Mouse (Mus musculus) Patski (cell line): Measurements from ENCODE around the gene Ankrd33b. TPM values are rescaled to one million over a fixed set of nuclear protein-coding genes. Genes with fewer than 3 reads are reported as not detected.

ENCODE experiments used
- ATAC-seq: fragments of 100-300 bp; one replicate; pipeline ENCODE4 v1.8.0; 2021
- CTCF ChIA-PET: fragments of 350-600 bp; sonication (Branson Sonifier 250); formaldehyde crosslinking; loops from one replicate; lab custom pipeline; 2022; ENCODE audit warnings: inconsistent platforms; lab: Charles Lee
- POLR2A ChIA-PET: fragments of 350-600 bp; sonication (Branson Sonifier 250); formaldehyde crosslinking; loops from one replicate; lab custom pipeline; 2022; ENCODE audit warnings: antibody characterized with exemption, inconsistent platforms; lab: Charles Lee
- DNase-seq: peaks from one replicate; pipeline ENCODE4 v3.0.0-alpha.2; 2011; ENCODE audit warnings: low read depth, low spot score
- H3K27me3 ChIP-seq: fragments of 371-371 bp; one replicate; pipeline ENCODE4 v1.5.1; 2021
- CTCF ChIP-seq: fragments of 100-300 bp; IDR thresholded peaks from one replicate; pipeline ENCODE4 v1.5.1; 2021
- in situ Hi-C: fragments of 300-500 bp; cut with MboI; formaldehyde crosslinking; loops from 3 replicates; pipeline ENCODE4 v1.11.1; 2018; ENCODE audit warnings: low pct_unique_long_range_greater_than_20kb, mixed read lengths
- polyA plus RNA-seq: library from polyadenylated mRNA; unstranded; gene quantifications from one replicate; pipeline ENCODE4 v1.2.3, GENCODE M21; 2021

The Ankrd33b gene
- polyA plus RNA-seq, 1 experiment from 2014 or later, result 9.3 TPM

GRCm38 (mm10) chr15:31360593-31360992, 6.9 kb downstream of the Ankrd33b start:
- POLR2A ChIA-PET, result no interaction called here
- in situ Hi-C loops, result no loop called here
- no peak for DNase-seq
- CTCF ChIA-PET, result no interaction called here
- no peak for ATAC-seq
- H3K27me3 ChIP-seq, result no peaks in the 10 kb centered on the region
- no peak for TF ChIP-seq CTCF

- CTCF ChIA-PET, result no interaction called here
Measured at GRCm38 (mm10) chr15:31359805-31360204, 7.7 kb downstream of the Ankrd33b start.

DNA sequence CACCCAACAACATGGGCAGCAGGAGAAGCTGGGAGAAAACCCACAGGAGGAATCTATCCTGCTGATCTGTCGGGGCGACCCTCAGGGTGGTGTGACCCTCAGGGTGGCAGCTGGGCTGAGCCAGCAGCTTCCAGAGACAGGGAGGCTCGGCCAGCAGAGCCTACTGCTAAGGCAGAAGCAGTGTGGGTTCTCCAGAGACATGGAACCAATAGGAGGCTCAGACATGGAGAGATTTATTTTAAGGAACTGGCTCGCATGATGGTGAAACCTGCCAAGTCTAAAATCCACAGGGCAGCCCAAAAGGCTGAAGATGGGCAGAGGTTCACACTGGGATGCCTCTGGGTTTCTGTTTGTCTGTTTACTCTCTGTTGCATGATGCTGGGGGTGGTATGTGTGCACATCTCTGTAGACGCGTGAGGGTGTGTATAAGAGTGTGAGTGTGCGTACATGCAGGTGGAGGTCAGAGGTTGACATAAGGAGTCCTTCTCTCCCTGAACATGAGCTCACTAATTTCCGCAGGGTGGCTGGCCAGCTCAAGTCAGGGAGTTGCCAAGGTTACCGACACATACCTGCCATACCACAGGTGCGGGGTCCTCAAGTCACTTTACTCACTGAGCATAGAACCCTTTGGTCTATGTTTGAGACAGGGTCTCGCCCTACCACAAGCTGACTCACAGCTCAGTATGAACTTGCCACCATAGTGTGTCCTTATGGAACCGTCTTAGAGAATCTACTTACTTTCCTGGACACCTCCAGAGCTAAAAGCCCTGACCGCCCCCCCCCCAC, 14.8 kb downstream of the Ankrd33b start:
- no peaks in the 10 kb centered on the region for H3K27me3 ChIP-seq
- in situ Hi-C loops, result no loop called here
- TF ChIP-seq CTCF, result no peak
- CTCF ChIA-PET, result interaction anchor here (1.0 to 1.2 kb wide), 2 partner anchors 13 to 55 kb away, joined by 3 to 4 read pairs; no protein-coding TSS in a partner anchor
- POLR2A ChIA-PET, result interaction anchor here (0.6 to 1.6 kb wide), 3 partner anchors 9 to 853 kb away, joined by 3 to 6 read pairs (median 4); no protein-coding TSS in a partner anchor
- no peak for ATAC-seq
- no peak for DNase-seq

More at GRCm38 (mm10) chr15:31359805-31360204, 7.7 kb downstream of the Ankrd33b start:
- DNase-seq (no peak), ATAC-seq (no peak)
- no peak for TF ChIP-seq CTCF
- POLR2A ChIA-PET, result no interaction called here
- H3K27me3 ChIP-seq, result no peaks in the 10 kb centered on the region
- in situ Hi-C loops, result no loop called here

- POLR2A ChIA-PET, result interaction anchor here (1.0 kb wide), 1 partner anchor 16 kb away, joined by 4 read pairs; no protein-coding TSS in a partner anchor
- in situ Hi-C loops, result loop anchor here (10.0 kb wide), 1 partner anchor 915 kb away; no protein-coding TSS in a partner anchor
- no peak for TF ChIP-seq CTCF
- no peaks in the 10 kb centered on the region for H3K27me3 ChIP-seq
- DNase-seq (no peak), ATAC-seq (peak; percentile 78)
- CTCF ChIA-PET, result interaction anchor here (1.0 to 1.4 kb wide), 3 partner anchors 12 to 26 kb away, joined by 3 to 4 read pairs (median 4); no protein-coding TSS in a partner anchor
Measured at GRCm38 (mm10) chr15:31349810-31350341, 17.6 kb downstream of the Ankrd33b start.

- in situ Hi-C loops, result loop anchor here (10.0 kb wide), 1 partner anchor 916 kb away; no protein-coding TSS in a partner anchor
Measured at GRCm38 (mm10) chr15:31349046-31349445, 18.5 kb downstream of the Ankrd33b start.

GRCm38 (mm10) chr15:31348241-31348640, 19.3 kb downstream of the Ankrd33b start:
- H3K27me3 ChIP-seq, result no peaks in the 10 kb centered on the region
- no peak for ATAC-seq
- ChIA-PET CTCF (no interaction called here), POLR2A (interaction anchor here (0.6 kb wide), 1 partner anchor 8 kb away, joined by 3 read pairs; no protein-coding TSS in a partner anchor)
- no peak for TF ChIP-seq CTCF
- no peak for DNase-seq
- in situ Hi-C loops, result loop anchor here (10.0 kb wide), 1 partner anchor 917 kb away; no protein-coding TSS in a partner anchor

More at GRCm38 (mm10) chr15:31349046-31349445, 18.5 kb downstream of the Ankrd33b start:
- POLR2A ChIA-PET, result interaction anchor here (0.6 kb wide), 1 partner anchor 8 kb away, joined by 3 read pairs; no protein-coding TSS in a partner anchor
- ATAC-seq (no peak), DNase-seq (no peak)
- TF ChIP-seq CTCF, result no peak
- CTCF ChIA-PET, result interaction anchor here (1.0 to 1.3 kb wide), 2 partner anchors 13 to 16 kb away, joined by 3 to 4 read pairs; no protein-coding TSS in a partner anchor
- no peaks in the 10 kb centered on the region for H3K27me3 ChIP-seq

DNA sequence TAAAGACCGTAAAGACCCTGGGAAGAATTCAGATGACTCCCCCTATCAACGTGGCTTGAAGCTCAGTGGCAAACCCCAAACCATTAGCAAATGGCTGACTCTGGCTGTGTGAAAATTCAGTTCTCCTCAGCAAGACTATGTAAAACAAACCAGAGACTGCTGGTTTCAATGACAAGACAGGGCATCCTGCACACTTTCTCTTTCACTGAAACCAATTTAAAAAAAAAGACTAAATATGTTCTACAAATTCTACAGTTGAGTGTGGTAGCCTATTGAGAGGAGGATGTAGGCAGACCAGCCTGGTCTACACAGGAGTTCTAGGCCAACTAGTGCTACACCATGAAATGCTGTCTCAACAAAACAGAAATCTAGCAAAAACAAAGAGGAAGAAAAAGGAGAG, 21.0 kb downstream of the Ankrd33b start:
- POLR2A ChIA-PET, result interaction anchor here (0.6 kb wide), 1 partner anchor 165 kb away, joined by 5 read pairs; no protein-coding TSS in a partner anchor
- no peak for ATAC-seq
- in situ Hi-C loops, result loop anchor here (10.0 kb wide), 1 partner anchor 918 kb away; no protein-coding TSS in a partner anchor

DNA sequence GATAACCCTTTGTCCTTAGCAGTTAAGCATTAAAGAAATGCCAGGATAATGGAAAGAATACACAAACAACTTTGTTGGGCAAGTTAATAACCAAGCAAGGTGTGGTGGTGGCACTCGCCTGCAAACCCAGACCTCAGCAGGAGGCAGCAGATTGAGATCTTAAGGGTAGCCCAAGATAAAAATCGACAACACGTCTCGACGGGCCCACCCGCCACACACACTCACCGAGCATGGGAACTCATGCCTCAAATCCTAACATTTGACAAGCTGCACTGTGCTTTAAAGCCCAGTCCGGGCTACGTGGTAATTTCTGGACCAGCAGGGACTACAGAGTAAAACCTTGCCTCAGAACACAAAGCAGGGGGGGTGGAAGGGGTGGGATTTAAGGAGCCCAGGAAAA, 22.2 kb downstream of the Ankrd33b start:
- CTCF ChIA-PET, result interaction anchor here (0.9 to 1.5 kb wide), 2 partner anchors 9 to 25 kb away, joined by 3 read pairs; no protein-coding TSS in a partner anchor
- no peak for TF ChIP-seq CTCF
- H3K27me3 ChIP-seq, result no peaks in the 10 kb centered on the region
- in situ Hi-C loops, result loop anchor here (10.0 kb wide), 1 partner anchor 919 kb away; no protein-coding TSS in a partner anchor
- POLR2A ChIA-PET, result no interaction called here
- ATAC-seq (no peak), DNase-seq (no peak)

More for the DNA sequence above, 21.0 kb downstream of the Ankrd33b start:
- CTCF ChIA-PET, result interaction anchor here (0.7 to 0.9 kb wide), 2 partner anchors 27 to 59 kb away, joined by 3 read pairs; no protein-coding TSS in a partner anchor
- H3K27me3 ChIP-seq, result no peaks in the 10 kb centered on the region
- DNase-seq, result no peak
- TF ChIP-seq CTCF, result no peak

- TF ChIP-seq CTCF, result no peak
- ATAC-seq (peak; percentile 27), DNase-seq (no peak)
- H3K27me3 ChIP-seq, result no peaks in the 10 kb centered on the region
- POLR2A ChIA-PET, result interaction anchor here (0.6 to 1.0 kb wide), 3 partner anchors 9 to 108 kb away, joined by 3 to 6 read pairs (median 4); no protein-coding TSS in a partner anchor
- CTCF ChIA-PET, result interaction anchor here (1.0 to 1.5 kb wide), 3 partner anchors 9 to 103 kb away, joined by 3 to 4 read pairs (median 4); no protein-coding TSS in a partner anchor
- in situ Hi-C loops, result loop anchor here (10.0 kb wide), 1 partner anchor 920 kb away; no protein-coding TSS in a partner anchor
Measured at GRCm38 (mm10) chr15:31344811-31345211, 22.7 kb downstream of the Ankrd33b start.
